Mouse (Mus musculus) Muller cell, postnatal 12 days (primary cell): Measurements from ENCODE around the gene Mycbp2.

Source experiments
- DNase-seq: peaks from one replicate; pipeline ENCODE4 v3.0.0-alpha.2; 2015; ENCODE audit errors: inconsistent ontology term

Gene Mycbp2

DNA sequence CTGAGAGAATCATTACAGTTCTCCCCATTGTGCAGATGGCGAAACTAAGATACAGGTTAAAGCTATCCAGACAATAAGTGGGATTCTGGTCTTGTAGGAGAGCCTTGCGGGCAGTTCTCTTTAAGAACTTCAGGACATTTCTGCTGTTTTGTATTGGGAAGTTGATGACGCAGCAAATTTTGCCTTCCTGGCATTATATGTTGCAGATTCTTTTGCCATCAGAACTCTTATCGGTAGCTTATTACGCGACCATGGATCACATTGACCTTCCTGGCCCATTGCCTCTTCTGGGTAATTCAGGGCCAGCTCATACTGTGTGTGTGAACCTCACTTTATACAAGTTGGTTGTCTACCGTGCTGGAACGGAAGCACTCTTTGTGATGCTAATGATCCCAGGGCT, 272.8 kb downstream of the Mycbp2 start:
- no peak for DNase-seq

DNA sequence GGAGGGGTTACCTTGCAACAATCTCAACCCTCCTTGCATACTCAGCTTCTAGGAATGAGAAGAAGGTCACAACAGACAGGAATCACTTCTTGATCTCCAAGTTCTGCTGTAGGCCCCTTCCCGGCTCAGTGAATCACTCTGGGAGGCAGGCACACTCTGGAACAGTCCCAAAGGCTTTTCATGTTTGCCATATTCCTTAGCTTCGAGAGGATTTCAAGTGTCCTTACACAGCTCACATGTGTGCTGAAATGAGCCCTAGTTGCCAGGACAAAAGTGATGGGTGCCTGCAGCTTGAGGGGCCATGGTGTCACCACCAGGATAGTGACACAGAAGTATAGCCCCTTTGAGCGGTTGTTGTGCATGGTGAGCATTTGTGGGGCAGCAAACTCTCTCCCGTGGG, 273.9 kb downstream of the Mycbp2 start:
- DNase-seq = no peak

DNA sequence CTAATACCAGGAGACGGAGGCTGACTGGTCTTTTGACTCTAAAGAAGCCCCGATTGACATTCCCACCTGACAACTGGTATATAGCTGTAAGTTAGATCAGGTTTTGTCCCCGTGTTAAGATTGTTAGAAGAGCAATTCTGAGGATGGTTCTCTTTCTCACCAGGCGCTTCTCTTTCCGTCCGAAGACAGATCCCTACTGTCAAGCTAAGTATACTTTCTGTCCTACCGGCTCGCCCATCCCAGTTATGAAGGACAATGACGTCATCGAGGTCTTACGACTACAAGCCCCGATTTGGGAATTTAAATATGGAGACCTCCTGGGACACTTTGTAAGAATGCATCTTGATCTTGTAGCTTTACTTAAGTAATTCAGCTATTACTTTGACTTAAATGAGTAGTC, 275.1 kb downstream of the Mycbp2 start:
- DNase-seq = no peak

DNA sequence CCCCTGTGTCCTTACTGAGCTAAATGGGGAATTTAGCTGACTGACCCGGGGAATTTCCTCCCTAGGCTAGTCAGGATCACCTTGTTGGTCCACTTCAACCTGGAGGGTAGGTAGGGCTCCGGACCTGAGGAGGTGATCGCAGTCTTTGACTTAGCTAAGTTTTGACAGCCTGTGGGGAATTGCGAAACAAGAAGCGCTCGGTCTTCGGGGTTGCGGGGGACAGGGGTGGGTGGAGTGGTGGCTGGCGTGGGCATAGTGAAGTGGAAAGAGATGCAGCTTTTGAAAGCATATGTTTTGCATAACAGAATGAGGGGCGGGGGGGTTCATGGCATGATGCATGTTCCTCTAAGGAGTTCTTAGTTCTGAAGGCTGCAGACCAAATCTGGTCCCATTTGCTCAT, 275.8 kb downstream of the Mycbp2 start:
- peak; percentile 24 for DNase-seq

DNA sequence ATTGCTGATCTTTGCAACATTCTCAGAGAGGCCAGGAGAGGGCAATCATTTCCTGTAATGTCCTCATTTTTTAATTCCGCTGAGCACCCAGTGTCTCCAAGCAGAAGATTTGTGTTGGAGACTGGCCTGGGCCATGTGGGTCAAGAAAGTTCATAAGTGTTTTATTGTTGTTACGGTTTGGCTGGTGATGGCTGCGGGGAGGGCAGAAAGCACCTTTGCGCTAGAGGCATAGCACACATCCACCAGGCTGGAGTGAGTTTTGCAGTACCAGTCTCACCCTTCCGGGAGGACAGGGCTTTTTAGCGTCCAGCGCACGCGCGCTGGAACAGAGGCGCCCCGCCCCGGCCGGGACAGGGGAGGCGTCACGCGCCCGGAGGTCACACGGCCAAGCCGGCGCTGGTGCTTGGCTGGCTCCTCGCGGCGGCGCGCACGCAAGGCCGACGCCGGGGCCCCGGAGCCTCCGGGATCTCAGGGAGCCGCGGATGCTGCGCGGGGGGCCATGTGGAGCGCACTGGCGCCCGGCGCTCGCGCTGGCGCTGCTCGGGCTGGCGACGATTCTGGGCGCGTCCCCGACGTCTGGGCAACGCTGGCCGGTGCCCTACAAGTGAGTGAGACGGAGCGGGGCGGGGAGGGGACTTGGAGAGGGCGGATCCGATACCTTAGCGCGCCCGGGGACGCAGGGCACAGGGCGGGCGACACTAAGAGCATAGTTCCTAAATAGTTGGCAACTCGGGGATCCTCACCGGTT, 276.6 kb downstream of the Mycbp2 start, which contains the start of gene Cln5:
Gene Cln5, plus strand, starts transcription at position 353 of the 748 bp plus-strand sequence.
- peak; percentile 98 for DNase-seq

DNA sequence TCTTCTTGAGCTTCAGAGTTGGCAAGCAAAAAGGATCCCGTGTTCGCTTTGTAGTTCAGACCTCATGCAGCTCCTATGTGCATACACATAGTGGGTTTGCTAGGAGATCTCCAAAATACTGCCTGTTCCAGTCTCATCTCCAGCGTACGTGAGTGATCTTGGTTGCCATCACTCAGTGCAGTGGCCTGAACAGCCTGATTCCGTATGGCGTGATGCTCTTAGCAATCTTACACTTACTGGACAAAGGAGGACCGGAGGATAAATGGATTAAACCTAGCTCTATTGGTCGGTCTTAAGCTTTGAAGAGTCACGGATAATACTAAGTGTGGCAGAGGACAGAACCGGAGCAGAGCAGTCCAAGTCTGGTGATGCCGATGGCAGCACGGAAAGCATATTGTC, 277.1 kb downstream of the Mycbp2 start:
- peak; percentile 79 for DNase-seq

DNA sequence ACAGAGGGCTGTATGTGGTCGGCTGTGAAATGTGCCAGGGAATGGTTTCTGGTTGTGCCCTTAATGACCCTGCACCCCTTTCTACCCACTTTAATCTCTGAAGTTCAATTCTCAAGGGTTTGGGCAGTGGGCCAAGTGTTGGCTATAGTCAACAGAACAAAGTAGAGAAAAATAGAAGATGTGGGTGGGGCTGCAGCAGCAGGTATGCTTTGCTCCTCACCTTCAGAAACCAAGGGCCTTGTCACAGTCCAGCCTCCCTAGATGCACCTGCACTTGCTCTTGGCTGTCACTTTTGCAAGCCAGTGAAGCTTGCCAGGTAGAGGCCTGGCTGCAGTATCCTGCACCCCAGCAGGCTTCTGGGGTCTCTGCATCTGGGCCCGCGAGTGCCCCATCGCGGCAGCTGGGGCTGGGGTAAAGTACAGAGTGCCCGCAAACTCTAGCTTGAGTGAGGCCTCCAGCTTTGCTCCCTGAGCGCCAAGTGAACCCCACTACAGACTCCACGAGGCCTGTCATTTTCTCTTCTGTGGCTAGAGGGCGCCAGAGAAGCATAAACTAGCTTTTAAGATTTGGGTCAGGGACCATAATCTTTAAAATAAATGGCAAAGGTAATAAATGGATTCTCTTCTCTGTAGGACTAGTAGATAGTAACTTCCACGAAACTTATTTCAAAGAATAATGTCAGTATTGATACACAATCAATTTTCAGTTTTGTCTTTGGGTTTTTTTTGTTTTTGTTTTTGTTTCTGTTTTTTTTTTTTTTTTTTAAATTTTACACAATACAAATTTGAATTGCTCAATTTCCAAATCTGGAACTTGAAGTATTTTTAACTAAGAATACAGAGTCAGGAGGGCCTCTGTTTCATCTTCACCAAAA, 281.1 kb downstream of the Mycbp2 start:
- peak; percentile 26 for DNase-seq
